Mouse (Mus musculus): Measurements from ENCODE around the gene Cryba1. TPM values are rescaled to one million over a fixed set of nuclear protein-coding genes. Genes with fewer than 3 reads are reported as not detected.
"Not testable (repeated sequence)": the region's sequence is repeated elsewhere in the genome, so short reads cannot be mapped to it uniquely, and the experiment has no call there.

Gene Cryba1
- polyA plus RNA-seq, 1 experiment from 2014 or later = not detected

DNA sequence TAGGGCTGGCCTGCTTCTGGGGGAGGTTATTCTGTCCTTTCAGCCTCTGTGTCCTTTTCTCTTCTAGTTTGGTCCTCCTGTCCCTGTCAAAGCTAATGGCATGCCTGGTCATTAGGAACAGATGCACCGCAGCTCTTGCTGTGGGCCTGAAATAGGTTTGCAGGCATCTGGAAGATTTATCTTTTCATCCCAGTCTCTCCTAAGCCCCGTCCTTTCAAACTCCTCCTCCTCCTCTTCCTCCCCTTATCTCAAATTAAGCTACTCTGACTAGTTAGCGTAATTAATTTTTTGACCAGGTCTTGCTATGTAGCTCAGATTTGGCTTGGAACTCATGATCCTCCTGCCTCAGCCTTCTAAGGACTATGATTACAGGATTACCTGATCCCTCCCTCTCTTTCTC, 28.4 kb upstream of the Cryba1 start:
- Histone ChIP-seq H3K9ac (no peak overlapping the region), H3K27ac (no peak overlapping the region), H3K4me3 (no peak overlapping the region), H3K4me1 (replicated peaks) (no peaks in the 10 kb centered on the region), H3K36me3 (no peaks in the 10 kb centered on the region), H3K4me2 (no peak overlapping the region), H3K27me3 (0 out of 2 replicates have a peak, but pooled peaks cover 2% of the 10 kb centered on the region), H3K9me3 (replicated peaks) (no peaks in the 10 kb centered on the region)
- WGBS = 57% methylated on average over 3 of the region's 3 CpGs
- no peak for ATAC-seq (replicated peaks; ENCODE audit: insufficient number of reproducible peaks, insufficient read depth, low FRiP score, low read depth)

- Histone ChIP-seq H3K36me3 (no peaks in the 10 kb centered on the region), H3K4me2 (no peak overlapping the region), H3K4me1 (replicated peaks) (no peaks in the 10 kb centered on the region), H3K27me3 (0 out of 2 replicates have a peak, but pooled peaks cover 2% of the 10 kb centered on the region), H3K27ac (no peak overlapping the region), H3K9ac (no peak overlapping the region), H3K4me3 (no peak overlapping the region), H3K9me3 (replicated peaks) (no peaks in the 10 kb centered on the region)
- 61% methylated on average over 5 of the region's 5 CpGs for WGBS
- ATAC-seq (replicated peaks; ENCODE audit: insufficient number of reproducible peaks, insufficient read depth, low FRiP score, low read depth) = no peak
These were observed 27.4 kb upstream of the Cryba1 start for GRCm38 (mm10) chr11:77752525-77752924.

GRCm38 (mm10) chr11:77748996-77749395, 23.9 kb upstream of the Cryba1 start:
- Histone ChIP-seq H3K27me3 (0 out of 2 replicates have a peak, but pooled peaks cover 2% of the 10 kb centered on the region), H3K36me3 (no peaks in the 10 kb centered on the region), H3K4me1 (replicated peaks) (no peaks in the 10 kb centered on the region), H3K4me2 (no peak overlapping the region), H3K9ac (no peak overlapping the region), H3K9me3 (replicated peaks) (no peaks in the 10 kb centered on the region), H3K4me3 (no peak overlapping the region), H3K27ac (no peak overlapping the region)
- no peak for ATAC-seq (replicated peaks; ENCODE audit: insufficient number of reproducible peaks, insufficient read depth, low FRiP score, low read depth)
- WGBS = 75% methylated on average over 5 of the region's 5 CpGs

- not testable (repeated sequence) for H3K4me2 ChIP-seq; H3K9ac ChIP-seq; ATAC-seq (replicated peaks; ENCODE audit: insufficient number of reproducible peaks, insufficient read depth, low FRiP score, low read depth); H3K27me3 ChIP-seq; H3K4me1 ChIP-seq (replicated peaks); H3K36me3 ChIP-seq; H3K27ac ChIP-seq; H3K9me3 ChIP-seq (replicated peaks); H3K4me3 ChIP-seq
- 91% methylated on average over 14 of the region's 15 CpGs for WGBS
These were observed 22.0 kb upstream of the Cryba1 start for GRCm38 (mm10) chr11:77747103-77747502.

DNA sequence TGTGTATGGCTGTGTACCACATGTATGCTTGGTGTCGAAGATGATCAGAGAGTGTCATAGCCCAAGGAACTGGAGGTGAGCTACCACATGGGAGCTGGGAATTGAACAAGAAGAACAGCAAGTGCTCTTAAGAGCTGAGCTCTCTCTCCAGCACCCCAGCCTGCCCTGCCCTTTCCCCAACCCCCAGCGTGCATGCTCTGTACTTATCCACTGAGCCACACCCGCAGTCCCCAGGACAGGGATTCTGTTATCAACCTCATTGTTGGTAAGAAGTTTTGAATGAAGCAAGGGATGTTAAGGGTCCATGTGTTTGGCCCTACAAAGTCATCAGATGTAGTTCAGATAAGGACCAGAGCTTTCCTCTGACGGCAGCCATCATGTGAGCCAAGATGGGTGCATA, 21.6 kb upstream of the Cryba1 start:
- Histone ChIP-seq H3K36me3 (no peaks in the 10 kb centered on the region), H3K4me1 (replicated peaks) (no peaks in the 10 kb centered on the region), H3K9ac (no peak overlapping the region), H3K4me3 (no peak overlapping the region), H3K9me3 (replicated peaks) (no peaks in the 10 kb centered on the region), H3K27me3 (0 out of 2 replicates have a peak, but pooled peaks cover 2% of the 10 kb centered on the region), H3K4me2 (no peak overlapping the region), H3K27ac (no peak overlapping the region)
- ATAC-seq (replicated peaks; ENCODE audit: insufficient number of reproducible peaks, insufficient read depth, low FRiP score, low read depth) = no peak
- 77% methylated on average over 4 of the region's 4 CpGs for WGBS

- H3K4me2 ChIP-seq = no peak overlapping the region
- H3K9ac ChIP-seq = no peak overlapping the region
- 0 out of 2 replicates have a peak, but pooled peaks cover 2% of the 10 kb centered on the region for H3K27me3 ChIP-seq
- H3K4me1 ChIP-seq (replicated peaks) = no peaks in the 10 kb centered on the region
- H3K4me3 ChIP-seq = no peak overlapping the region
- no peak for ATAC-seq (replicated peaks; ENCODE audit: insufficient number of reproducible peaks, insufficient read depth, low FRiP score, low read depth)
- no peaks in the 10 kb centered on the region for H3K9me3 ChIP-seq (replicated peaks)
- 28% methylated on average over 6 of the region's 6 CpGs for WGBS
- no peak overlapping the region for H3K27ac ChIP-seq
- H3K36me3 ChIP-seq = no peaks in the 10 kb centered on the region
These were observed 18.9 kb upstream of the Cryba1 start for GRCm38 (mm10) chr11:77743966-77744365.

DNA sequence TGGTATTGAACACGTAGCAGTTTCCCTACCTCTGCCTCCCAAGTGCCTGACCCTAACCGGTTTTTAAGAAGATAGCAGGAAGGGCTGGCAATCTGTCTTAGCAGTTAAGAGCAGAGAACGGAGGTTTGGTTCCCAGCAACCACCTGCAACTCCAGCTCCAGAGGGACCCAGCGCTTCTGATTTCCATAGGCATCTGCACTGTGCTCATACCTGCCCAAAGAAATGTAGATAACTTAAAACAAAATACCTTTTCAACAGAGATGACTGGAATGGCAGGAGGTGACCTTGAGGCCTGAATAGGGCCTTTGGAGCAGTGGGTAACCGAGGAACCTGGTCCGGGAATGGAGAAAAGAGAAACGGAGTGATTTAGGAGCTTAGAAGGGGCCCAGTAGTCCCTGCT, 13.5 kb upstream of the Cryba1 start:
- Histone ChIP-seq H3K27me3 (no peaks in the 10 kb centered on the region), H3K4me1 (replicated peaks) (no peaks in the 10 kb centered on the region), H3K4me3 (no peak overlapping the region), H3K27ac (no peak overlapping the region), H3K9ac (no peak overlapping the region), H3K36me3 (no peaks in the 10 kb centered on the region), H3K9me3 (replicated peaks) (no peaks in the 10 kb centered on the region), H3K4me2 (no peak overlapping the region)
- 49% methylated on average over 7 of the region's 7 CpGs for WGBS
- ATAC-seq (replicated peaks; ENCODE audit: insufficient number of reproducible peaks, insufficient read depth, low FRiP score, low read depth) = no peak

DNA sequence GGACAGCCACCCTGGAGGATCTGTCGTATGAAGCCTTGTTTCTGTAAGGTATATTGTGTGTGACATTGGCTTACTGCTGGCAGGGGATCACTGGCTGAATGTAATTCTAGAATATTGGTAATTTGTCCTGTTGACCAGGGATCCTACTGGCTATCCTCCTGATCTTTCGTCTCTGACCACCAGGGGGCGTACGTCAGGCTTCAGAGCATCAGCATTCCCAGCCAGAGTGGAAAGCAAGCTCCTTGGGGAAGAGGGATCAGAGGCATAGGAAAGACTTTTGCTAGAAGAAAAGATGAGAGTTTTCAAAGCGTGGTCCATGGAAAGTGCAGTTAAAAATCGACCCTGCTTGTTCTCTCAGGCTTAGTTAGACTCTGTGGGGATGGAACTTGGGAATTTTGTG, 12.2 kb upstream of the Cryba1 start:
- no peaks in the 10 kb centered on the region for H3K9me3 ChIP-seq (replicated peaks)
- no peak overlapping the region for H3K27ac ChIP-seq
- no peak overlapping the region for H3K4me3 ChIP-seq
- WGBS = 1% methylated on average over 6 of the region's 6 CpGs
- no peaks in the 10 kb centered on the region for H3K4me1 ChIP-seq (replicated peaks)
- H3K4me2 ChIP-seq = no peak overlapping the region
- H3K36me3 ChIP-seq = no peaks in the 10 kb centered on the region
- no peak for ATAC-seq (replicated peaks; ENCODE audit: insufficient number of reproducible peaks, insufficient read depth, low FRiP score, low read depth)
- H3K9ac ChIP-seq = no peak overlapping the region
- no peaks in the 10 kb centered on the region for H3K27me3 ChIP-seq

DNA sequence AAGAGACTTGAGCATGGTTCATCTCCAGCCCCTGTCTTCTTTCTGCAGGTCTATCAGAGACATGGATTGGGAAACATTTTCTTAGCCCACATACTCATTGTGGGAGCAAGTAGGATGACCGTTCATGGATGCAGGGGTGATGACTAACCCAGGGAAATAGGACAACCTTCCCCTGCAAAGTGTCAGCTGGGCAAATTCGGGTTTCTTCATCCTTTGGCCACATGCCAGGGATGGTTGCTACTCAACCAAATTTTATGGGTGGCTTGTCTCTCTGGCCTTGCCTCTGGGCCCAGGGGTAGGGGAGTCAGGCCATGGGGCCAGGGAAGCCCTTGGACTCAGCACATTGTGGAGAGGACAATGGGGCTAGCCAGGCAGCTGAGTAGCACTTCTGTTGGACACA, 3.5 kb upstream of the Cryba1 start:
- Histone ChIP-seq H3K9me3 (replicated peaks) (no peaks in the 10 kb centered on the region), H3K27me3 (no peaks in the 10 kb centered on the region), H3K4me1 (replicated peaks) (no peaks in the 10 kb centered on the region), H3K4me3 (no peak overlapping the region), H3K27ac (no peak overlapping the region), H3K9ac (no peak overlapping the region), H3K36me3 (no peaks in the 10 kb centered on the region), H3K4me2 (no peak overlapping the region)
- 59% methylated on average over 2 of the region's 2 CpGs for WGBS
- no peak for ATAC-seq (replicated peaks; ENCODE audit: insufficient number of reproducible peaks, insufficient read depth, low FRiP score, low read depth)

DNA sequence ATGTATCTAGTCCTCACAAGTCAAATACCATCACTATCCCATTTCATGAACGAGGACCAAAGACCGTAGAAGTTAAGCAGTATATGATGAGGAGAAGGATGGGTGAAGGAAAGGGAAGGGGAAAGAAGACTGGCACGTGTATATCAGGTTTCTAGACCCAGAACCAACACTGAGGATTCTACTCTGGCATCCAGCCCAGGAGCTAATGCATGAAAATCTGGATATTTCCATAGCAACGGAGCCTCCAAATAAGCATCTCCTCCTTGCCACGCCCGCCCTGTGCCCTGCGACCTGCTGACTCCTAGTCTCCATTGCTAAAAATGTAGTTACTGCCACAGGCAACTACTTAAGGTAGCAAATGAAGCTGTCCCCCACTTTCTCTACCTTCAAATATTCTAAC, 317 bp downstream of the Cryba1 start:
- no peak overlapping the region for H3K4me3 ChIP-seq
- no peaks in the 10 kb centered on the region for H3K27me3 ChIP-seq
- H3K27ac ChIP-seq = no peak overlapping the region
- H3K36me3 ChIP-seq = no peaks in the 10 kb centered on the region
- H3K4me2 ChIP-seq = no peak overlapping the region
- no peaks in the 10 kb centered on the region for H3K9me3 ChIP-seq (replicated peaks)
- no peak overlapping the region for H3K9ac ChIP-seq
- 77% methylated on average over 7 of the region's 7 CpGs for WGBS
- no peak for ATAC-seq (replicated peaks; ENCODE audit: insufficient number of reproducible peaks, insufficient read depth, low FRiP score, low read depth)
- no peaks in the 10 kb centered on the region for H3K4me1 ChIP-seq (replicated peaks)

- Histone ChIP-seq H3K27ac (no peak overlapping the region), H3K36me3 (0 out of 2 replicates have a peak, but pooled peaks cover 4% of the 10 kb centered on the region), H3K4me2 (no peak overlapping the region), H3K4me1 (replicated peaks) (no peaks in the 10 kb centered on the region), H3K9me3 (replicated peaks) (no peaks in the 10 kb centered on the region), H3K27me3 (no peaks in the 10 kb centered on the region), H3K4me3 (no peak overlapping the region), H3K9ac (no peak overlapping the region)
- ATAC-seq (replicated peaks; ENCODE audit: insufficient number of reproducible peaks, insufficient read depth, low FRiP score, low read depth) = no peak
- WGBS = 91% methylated on average over 4 of the region's 4 CpGs
These were observed 3.7 kb downstream of the Cryba1 start for GRCm38 (mm10) chr11:77721389-77721788.

DNA sequence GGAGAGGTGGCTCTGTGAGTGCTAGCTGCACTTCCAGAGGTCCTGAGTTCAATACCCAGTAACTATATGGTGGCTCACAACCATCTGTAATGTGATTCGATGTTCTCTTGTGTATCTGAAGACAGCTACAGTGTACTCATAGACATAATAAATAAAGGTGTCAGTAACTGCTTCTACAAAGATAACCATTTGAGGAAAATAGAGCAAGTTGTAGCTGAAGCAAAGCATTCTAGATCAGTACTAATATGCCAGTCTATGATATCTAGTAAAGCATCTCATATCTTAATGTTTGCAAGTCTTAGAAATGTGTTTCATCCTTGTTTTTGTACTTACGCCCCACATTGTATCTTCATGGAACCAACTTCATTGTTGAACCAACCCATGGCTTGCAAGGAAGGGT, 6.0 kb downstream of the Cryba1 start:
- 95% methylated on average over 2 of the region's 2 CpGs for WGBS

More for the DNA sequence above, 6.0 kb downstream of the Cryba1 start:
- Histone ChIP-seq H3K27me3 (no peaks in the 10 kb centered on the region), H3K9ac (no peak overlapping the region), H3K27ac (no peak overlapping the region), H3K4me2 (no peak overlapping the region), H3K36me3 (0 out of 2 replicates have a peak, but pooled peaks cover 4% of the 10 kb centered on the region), H3K4me3 (no peak overlapping the region), H3K9me3 (replicated peaks) (no peaks in the 10 kb centered on the region), H3K4me1 (replicated peaks) (no peaks in the 10 kb centered on the region)
- no peak for ATAC-seq (replicated peaks; ENCODE audit: insufficient number of reproducible peaks, insufficient read depth, low FRiP score, low read depth)

Data from heart, embryonic 15.5 days (tissue).